Mouse (Mus musculus): ENCODE measurements around the gene Capn5. TPM values are rescaled to one million over a fixed set of nuclear protein-coding genes. Genes with fewer than 3 reads are reported as not detected.
A peak's percentile ranks its signal among the peaks of the same experiment; 100 is the strongest.

Capn5 gene
- polyA plus RNA-seq, 1 experiment from 2014 or later, result 15.9 TPM

DNA sequence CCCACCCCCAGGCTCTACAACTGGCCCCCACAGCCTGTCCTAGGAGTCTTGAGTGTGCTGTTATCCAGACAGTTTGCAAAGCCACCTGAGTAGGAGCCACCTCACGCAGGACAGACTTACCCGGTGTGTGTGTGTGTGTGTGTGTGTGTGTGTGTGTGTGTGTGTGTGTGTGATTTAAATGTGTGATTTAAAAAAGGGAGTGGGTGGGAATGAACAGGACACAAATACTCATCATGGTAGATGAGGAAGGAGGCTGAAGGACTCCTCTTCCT, 58.2 kb downstream of the Capn5 start:
- Histone ChIP-seq H3K4me2 (replicated peaks) (no peak overlapping the region), H3K27me3 (no peaks in the 10 kb centered on the region), H3K9me3 (no peaks in the 10 kb centered on the region), H3K36me3 (no peaks in the 10 kb centered on the region), H3K9ac (replicated peaks) (no peak overlapping the region), H3K4me3 (no peak overlapping the region), H3K4me1 (peaks cover 3% of the 10 kb centered on the region; the same call in 1 of the 2 replicates), H3K27ac (replicated peaks) (no peak overlapping the region)
- WGBS, result 78% methylated on average over 2 of the region's 2 CpGs
- ATAC-seq (replicated peaks), result peak; percentile 27; the same call in 1 of the 2 replicates

- H3K4me3 ChIP-seq, result peak within 1 kb of the TSS; percentile 19
- H3K4me2 ChIP-seq (replicated peaks), result peak within 1 kb of the TSS; percentile 39
- H3K36me3 ChIP-seq, result no peaks in the 10 kb centered on the region
- no peak within 1 kb of the TSS for H3K27ac ChIP-seq (replicated peaks)
- peaks cover 3% of the 10 kb centered on the region; the same call in 1 of the 2 replicates for H3K4me1 ChIP-seq
- H3K9ac ChIP-seq (replicated peaks), result no peak within 1 kb of the TSS
- no peaks in the 10 kb centered on the region for H3K27me3 ChIP-seq
- ATAC-seq (replicated peaks), result peak; percentile 17; the same call in 1 of the 2 replicates
- 31% methylated on average over 9 of the region's 9 CpGs for WGBS
- H3K9me3 ChIP-seq, result no peaks in the 10 kb centered on the region
Measured at GRCm38 (mm10) chr7:98119179-98119960, 58.7 kb downstream of the Capn5 start, which contains the start of gene Myo7a. Gene Myo7a, minus strand, starts transcription at chr7:98119524.

DNA sequence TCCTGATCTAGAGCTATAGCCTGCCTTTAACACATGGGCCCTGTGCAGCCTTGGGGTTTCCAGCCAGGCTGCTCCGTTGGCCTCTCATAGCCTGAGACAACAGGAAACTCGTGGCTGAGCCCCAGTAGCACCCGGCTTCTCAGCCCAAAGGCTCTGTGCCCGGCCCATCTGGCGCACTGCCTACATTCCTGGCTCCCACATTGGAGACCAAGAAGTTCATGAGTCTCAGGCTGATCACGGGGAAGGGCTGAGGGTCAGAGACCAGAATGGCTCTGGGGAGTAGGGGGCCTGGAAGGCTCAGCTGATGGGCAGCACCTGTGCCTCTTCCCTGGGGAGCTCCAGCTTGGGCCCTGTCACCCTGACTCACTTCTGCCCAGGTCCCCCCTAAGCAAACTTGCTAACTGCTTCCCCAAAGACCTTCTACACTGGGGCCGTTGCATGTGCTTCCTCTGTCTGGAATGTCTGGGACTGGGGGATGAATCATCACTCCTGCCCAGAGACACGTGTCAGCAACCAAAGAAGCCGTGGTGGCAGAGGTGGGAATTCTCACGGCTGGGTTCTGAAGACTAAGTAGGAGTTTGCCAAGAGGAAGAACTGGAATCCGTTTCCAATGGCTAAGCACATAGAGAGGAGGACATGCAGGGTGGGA, 60.9 kb downstream of the Capn5 start:
- Histone ChIP-seq H3K4me1 (peaks cover 3% of the 10 kb centered on the region; the same call in 1 of the 2 replicates), H3K27ac (replicated peaks) (no peak overlapping the region), H3K27me3 (no peaks in the 10 kb centered on the region), H3K9ac (replicated peaks) (no peak overlapping the region), H3K4me2 (replicated peaks) (no peak overlapping the region), H3K9me3 (no peaks in the 10 kb centered on the region), H3K36me3 (no peaks in the 10 kb centered on the region), H3K4me3 (no peak overlapping the region)
- no peak for ATAC-seq (replicated peaks)
- 63% methylated on average over 11 of the region's 11 CpGs for WGBS

GRCm38 (mm10) chr7:98114656-98115055, 63.4 kb downstream of the Capn5 start:
- Histone ChIP-seq H3K9ac (replicated peaks) (no peak overlapping the region), H3K36me3 (no peaks in the 10 kb centered on the region), H3K27me3 (0 out of 2 replicates have a peak, but pooled peaks cover 5% of the 10 kb centered on the region), H3K4me3 (no peak overlapping the region), H3K27ac (replicated peaks) (no peak overlapping the region), H3K4me2 (replicated peaks) (no peak overlapping the region), H3K4me1 (peaks cover 5% of the 10 kb centered on the region), H3K9me3 (no peaks in the 10 kb centered on the region)
- no peak for ATAC-seq (replicated peaks)
- WGBS, result 74% methylated on average over 6 of the region's 6 CpGs

- H3K9ac ChIP-seq (replicated peaks), result no peak overlapping the region
- WGBS, result 4% methylated on average over 25 of the region's 25 CpGs
- no peaks in the 10 kb centered on the region for H3K36me3 ChIP-seq
- no peak for ATAC-seq (replicated peaks)
- no peak overlapping the region for H3K27ac ChIP-seq (replicated peaks)
- H3K4me2 ChIP-seq (replicated peaks), result peak overlapping the region; percentile 26
- H3K4me1 ChIP-seq, result peaks cover 5% of the 10 kb centered on the region
- 0 out of 2 replicates have a peak, but pooled peaks cover 5% of the 10 kb centered on the region for H3K27me3 ChIP-seq
- H3K4me3 ChIP-seq, result no peak overlapping the region
- no peaks in the 10 kb centered on the region for H3K9me3 ChIP-seq
Measured at GRCm38 (mm10) chr7:98111233-98111632, 66.8 kb downstream of the Capn5 start.

DNA sequence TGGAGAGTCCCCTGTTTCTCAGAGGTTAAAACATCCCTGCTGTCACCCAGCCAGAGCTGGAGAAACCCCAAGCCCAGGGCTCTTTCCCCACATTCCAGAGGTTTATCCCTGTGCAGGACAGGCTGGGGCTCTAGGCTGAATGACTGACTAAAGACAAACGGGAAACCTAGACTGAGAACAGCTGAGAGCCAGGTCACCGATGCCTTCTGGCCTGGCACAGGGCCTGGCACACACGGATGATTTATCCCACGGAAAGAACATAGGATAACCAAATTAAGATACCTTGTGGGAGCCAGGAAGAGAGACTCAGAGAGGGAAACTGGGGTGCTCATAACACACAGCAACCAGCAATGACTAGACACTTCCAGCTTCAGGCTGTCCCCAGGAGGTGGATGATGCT, 68.3 kb downstream of the Capn5 start:
- Histone ChIP-seq H3K9me3 (no peaks in the 10 kb centered on the region), H3K27me3 (0 out of 2 replicates have a peak, but pooled peaks cover 5% of the 10 kb centered on the region), H3K4me1 (peaks cover 5% of the 10 kb centered on the region), H3K36me3 (no peaks in the 10 kb centered on the region), H3K4me3 (no peak overlapping the region), H3K4me2 (replicated peaks) (no peak overlapping the region), H3K27ac (replicated peaks) (no peak overlapping the region), H3K9ac (replicated peaks) (no peak overlapping the region)
- 72% methylated on average over 4 of the region's 4 CpGs for WGBS
- no peak for ATAC-seq (replicated peaks)

GRCm38 (mm10) chr7:98108636-98109430, 69.2 kb downstream of the Capn5 start:
- 87% methylated on average over 16 of the region's 16 CpGs for WGBS
- H3K9ac ChIP-seq (replicated peaks), result no peak overlapping the region

GRCm38 (mm10) chr7:98106272-98106671, 71.8 kb downstream of the Capn5 start:
- no peak overlapping the region for H3K9ac ChIP-seq (replicated peaks)
- H3K27ac ChIP-seq (replicated peaks), result no peak overlapping the region
- H3K9me3 ChIP-seq, result no peaks in the 10 kb centered on the region
- 86% methylated on average over 7 of the region's 7 CpGs for WGBS
- H3K4me1 ChIP-seq, result peaks cover 14% of the 10 kb centered on the region
- no peak overlapping the region for H3K4me2 ChIP-seq (replicated peaks)
- H3K27me3 ChIP-seq, result 0 out of 2 replicates have a peak, but pooled peaks cover 5% of the 10 kb centered on the region
- no peak for ATAC-seq (replicated peaks)
- no peaks in the 10 kb centered on the region for H3K36me3 ChIP-seq
- H3K4me3 ChIP-seq, result no peak overlapping the region

More at GRCm38 (mm10) chr7:98108636-98109430, 69.2 kb downstream of the Capn5 start:
- Histone ChIP-seq H3K4me3 (no peak overlapping the region), H3K27me3 (0 out of 2 replicates have a peak, but pooled peaks cover 5% of the 10 kb centered on the region), H3K9me3 (no peaks in the 10 kb centered on the region), H3K27ac (replicated peaks) (no peak overlapping the region), H3K36me3 (no peaks in the 10 kb centered on the region), H3K4me2 (replicated peaks) (no peak overlapping the region), H3K4me1 (peaks cover 5% of the 10 kb centered on the region)
- no peak for ATAC-seq (replicated peaks)

DNA sequence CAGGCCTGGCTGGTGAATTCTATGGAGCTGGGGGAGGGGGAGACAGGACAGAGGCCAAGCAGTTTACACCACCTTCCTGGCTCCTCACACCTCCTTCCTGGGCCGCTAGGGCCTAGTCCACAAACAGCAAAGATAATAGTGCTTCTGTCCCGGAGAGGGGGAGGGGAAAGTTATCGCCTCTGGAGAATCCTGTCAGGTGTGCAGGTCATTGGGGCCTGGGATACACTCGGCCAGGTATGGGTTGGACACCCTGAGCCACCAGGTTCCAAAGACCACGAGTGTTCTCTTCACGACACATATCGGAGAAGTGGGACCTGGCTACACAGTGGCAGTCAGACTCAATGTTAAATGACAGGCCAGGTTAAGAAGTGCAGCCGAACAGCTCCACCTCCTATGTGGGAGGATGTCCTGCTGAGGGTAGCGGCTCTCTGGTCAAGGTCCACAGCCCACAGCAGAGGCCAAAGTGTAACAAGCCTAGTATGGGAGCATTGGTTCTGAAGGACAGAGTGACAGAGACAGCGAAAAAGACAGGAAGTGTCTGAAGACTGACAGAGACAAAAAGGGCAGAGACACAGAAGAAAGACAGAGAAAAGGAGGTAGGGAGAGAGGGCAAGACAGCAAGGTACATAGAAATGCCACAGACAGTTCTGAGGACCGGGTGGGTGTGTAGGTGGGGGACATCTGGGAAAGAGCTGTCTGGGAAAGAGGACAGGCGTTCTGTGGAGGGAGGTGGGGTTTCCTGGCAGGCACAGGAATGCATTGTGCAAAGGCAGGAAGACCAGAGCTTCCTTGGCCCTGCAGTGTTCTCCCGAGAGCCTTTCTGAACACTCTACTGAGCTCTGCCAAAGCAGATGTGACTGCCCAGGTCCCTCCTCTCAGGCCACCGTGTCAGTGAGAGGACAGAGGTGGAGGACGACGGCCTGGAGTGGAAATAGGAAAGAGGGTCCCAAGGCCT, 73.3 kb downstream of the Capn5 start:
- Histone ChIP-seq H3K36me3 (no peaks in the 10 kb centered on the region), H3K4me3 (no peak overlapping the region), H3K9ac (replicated peaks) (no peak overlapping the region), H3K9me3 (no peaks in the 10 kb centered on the region), H3K4me2 (replicated peaks) (no peak overlapping the region), H3K4me1 (peaks cover 11% of the 10 kb centered on the region), H3K27ac (replicated peaks) (no peak overlapping the region), H3K27me3 (no peaks in the 10 kb centered on the region)
- 73% methylated on average over 16 of the region's 16 CpGs for WGBS
- no peak for ATAC-seq (replicated peaks)

GRCm38 (mm10) chr7:98103942-98104292, 74.2 kb downstream of the Capn5 start:
- H3K27ac ChIP-seq (replicated peaks), result no peak overlapping the region
- ATAC-seq (replicated peaks), result no peak; the same call in 1 of the 2 replicates
- H3K27me3 ChIP-seq, result no peaks in the 10 kb centered on the region
- no peaks in the 10 kb centered on the region for H3K9me3 ChIP-seq
- WGBS, result 84% methylated on average over 5 of the region's 5 CpGs
- H3K36me3 ChIP-seq, result no peaks in the 10 kb centered on the region
- H3K4me2 ChIP-seq (replicated peaks), result no peak overlapping the region
- H3K4me1 ChIP-seq, result peaks cover 11% of the 10 kb centered on the region
- H3K9ac ChIP-seq (replicated peaks), result no peak overlapping the region
- no peak overlapping the region for H3K4me3 ChIP-seq
